Mouse (Mus musculus) hindbrain, embryonic 15.5 days (tissue): Measurements from ENCODE around the gene Mrgprd. TPM values are rescaled to one million over a fixed set of nuclear protein-coding genes. Genes with fewer than 3 reads are reported as not detected.

Experiments used
- ATAC-seq: fragments of 200-750 bp; cut with Nextera tagmentation; 2 replicates; pipeline ENCODE4 v1.8.0; 2017; ENCODE audit warnings: low read depth, moderate number of reproducible peaks, moderate TSS enrichment; ENCODE audit not compliant: low FRiP score
- H3K27ac ChIP-seq: fragments of 300-500 bp; sonication (generic); replicated peaks from 2 replicates; pipeline ENCODE4 v1.5.1; 2015; ENCODE audit warnings: mild to moderate bottlenecking, inconsistent platforms
- H3K27me3 ChIP-seq: fragments of 300-500 bp; sonication (generic); 2 replicates; pipeline ENCODE4 v1.6.1; 2015; ENCODE audit warnings: control low read depth, inconsistent platforms
- H3K36me3 ChIP-seq: fragments of 300-500 bp; sonication (generic); 2 replicates; pipeline ENCODE4 v1.6.1; 2015; ENCODE audit warnings: control low read depth, inconsistent platforms
- H3K4me1 ChIP-seq: fragments of 300-500 bp; sonication (generic); replicated peaks from 2 replicates; pipeline ENCODE4 v1.6.1; 2015; ENCODE audit warnings: control low read depth, inconsistent platforms
- H3K4me2 ChIP-seq: fragments of 300-500 bp; sonication (generic); 2 replicates; pipeline ENCODE4 v1.6.1; 2015; ENCODE audit warnings: moderate library complexity, mild to moderate bottlenecking, inconsistent platforms
- H3K4me3 ChIP-seq: fragments of 300-500 bp; sonication (generic); 2 replicates; pipeline ENCODE4 v1.5.1; 2015; ENCODE audit warnings: mild to moderate bottlenecking, inconsistent platforms
- H3K9ac ChIP-seq: fragments of 300-500 bp; sonication (generic); 2 replicates; pipeline ENCODE4 v1.6.1; 2015; ENCODE audit warnings: inconsistent platforms
- H3K9me3 ChIP-seq: fragments of 300-500 bp; sonication (generic); 2 replicates; pipeline ENCODE4 v1.6.1; 2016; ENCODE audit warnings: control low read depth, inconsistent platforms
- WGBS: fragments of 180-500 bp; shearing (Covaris S2); methylation state at CpG from one replicate; pipeline ENCODE4 v1.1.7; 2015; 5-methylcytosine and 5-hydroxymethylcytosine counted together
- polyA plus RNA-seq: library from polyadenylated mRNA; unstranded; fragments of >200 nt; fragmentation: Nextera tagmentation; extraction: Ambion mirVana; gene quantifications from 2 replicates; pipeline ENCODE4 v1.2.1, GENCODE M21; 2015

Gene Mrgprd
- polyA plus RNA-seq, 1 experiment from 2014 or later, result not detected

GRCm38 (mm10) chr7:145308061-145308675 lies 6.5 kb upstream of the Mrgprd start:
- Histone ChIP-seq H3K4me3 (no peak overlapping the region), H3K4me2 (no peak overlapping the region), H3K36me3 (no peaks in the 10 kb centered on the region), H3K9ac (no peak overlapping the region), H3K9me3 (no peaks in the 10 kb centered on the region), H3K27me3 (no peaks in the 10 kb centered on the region), H3K4me1 (no peaks in the 10 kb centered on the region), H3K27ac (no peak overlapping the region)
- no peak for ATAC-seq
- WGBS, result 78% methylated on average over 30 of the region's 30 CpGs

- Histone ChIP-seq H3K4me3 (no peak overlapping the region), H3K27me3 (no peaks in the 10 kb centered on the region), H3K36me3 (no peaks in the 10 kb centered on the region), H3K27ac (no peak overlapping the region), H3K4me1 (no peaks in the 10 kb centered on the region), H3K9me3 (no peaks in the 10 kb centered on the region), H3K4me2 (no peak overlapping the region), H3K9ac (no peak overlapping the region)
- WGBS, result 81% methylated on average over 4 of the region's 4 CpGs
- no peak for ATAC-seq
Measured at GRCm38 (mm10) chr7:145308866-145309265, 5.8 kb upstream of the Mrgprd start.

GRCm38 (mm10) chr7:145309877-145310276 lies 4.8 kb upstream of the Mrgprd start:
- WGBS, result 89% methylated on average over 1 of the region's 1 CpGs
- Histone ChIP-seq H3K36me3 (no peaks in the 10 kb centered on the region), H3K27ac (no peak overlapping the region), H3K4me2 (no peak overlapping the region), H3K27me3 (no peaks in the 10 kb centered on the region), H3K9me3 (no peaks in the 10 kb centered on the region), H3K4me3 (no peak overlapping the region), H3K9ac (no peak overlapping the region), H3K4me1 (no peaks in the 10 kb centered on the region)
- ATAC-seq, result no peak

- WGBS, result 73% methylated on average over 5 of the region's 5 CpGs
- no peak overlapping the region for H3K27ac ChIP-seq
- no peak overlapping the region for H3K9ac ChIP-seq
- H3K36me3 ChIP-seq, result no peaks in the 10 kb centered on the region
- no peaks in the 10 kb centered on the region for H3K9me3 ChIP-seq
- no peaks in the 10 kb centered on the region for H3K4me1 ChIP-seq
- no peak for ATAC-seq
- no peak overlapping the region for H3K4me3 ChIP-seq
- no peak overlapping the region for H3K4me2 ChIP-seq
- H3K27me3 ChIP-seq, result no peaks in the 10 kb centered on the region
Measured at GRCm38 (mm10) chr7:145310526-145310925, 4.1 kb upstream of the Mrgprd start.

- Histone ChIP-seq H3K4me2 (no peak overlapping the region), H3K36me3 (no peaks in the 10 kb centered on the region), H3K27me3 (no peaks in the 10 kb centered on the region), H3K9me3 (no peaks in the 10 kb centered on the region), H3K4me1 (no peaks in the 10 kb centered on the region), H3K9ac (no peak overlapping the region), H3K27ac (no peak overlapping the region), H3K4me3 (no peak overlapping the region)
- ATAC-seq, result no peak
- 82% methylated on average over 3 of the region's 3 CpGs for WGBS
Measured at GRCm38 (mm10) chr7:145312137-145312536, 2.5 kb upstream of the Mrgprd start.

GRCm38 (mm10) chr7:145317522-145317921 lies 2.9 kb downstream of the Mrgprd start:
- no peaks in the 10 kb centered on the region for H3K4me1 ChIP-seq
- H3K9ac ChIP-seq, result no peak overlapping the region
- ATAC-seq, result no peak
- H3K9me3 ChIP-seq, result no peaks in the 10 kb centered on the region
- 78% methylated on average over 4 of the region's 4 CpGs for WGBS
- H3K27ac ChIP-seq, result no peak overlapping the region
- H3K4me3 ChIP-seq, result no peak overlapping the region
- no peaks in the 10 kb centered on the region for H3K27me3 ChIP-seq
- H3K36me3 ChIP-seq, result no peaks in the 10 kb centered on the region
- no peak overlapping the region for H3K4me2 ChIP-seq

GRCm38 (mm10) chr7:145319481-145319880 lies 4.8 kb downstream of the Mrgprd start:
- no peak for ATAC-seq
- WGBS, result 67% methylated on average over 3 of the region's 3 CpGs

GRCm38 (mm10) chr7:145323607-145324006 lies 9.0 kb downstream of the Mrgprd start:
- Histone ChIP-seq H3K9me3 (no peaks in the 10 kb centered on the region), H3K4me2 (no peak overlapping the region), H3K4me3 (no peak overlapping the region), H3K9ac (no peak overlapping the region), H3K27me3 (no peaks in the 10 kb centered on the region), H3K27ac (no peak overlapping the region), H3K4me1 (no peaks in the 10 kb centered on the region), H3K36me3 (no peaks in the 10 kb centered on the region)
- ATAC-seq, result no peak
- WGBS, result 30% methylated on average over 4 of the region's 4 CpGs

More at GRCm38 (mm10) chr7:145319481-145319880, 4.8 kb downstream of the Mrgprd start:
- Histone ChIP-seq H3K4me2 (no peak overlapping the region), H3K9ac (no peak overlapping the region), H3K4me1 (no peaks in the 10 kb centered on the region), H3K27ac (no peak overlapping the region), H3K27me3 (no peaks in the 10 kb centered on the region), H3K36me3 (no peaks in the 10 kb centered on the region), H3K4me3 (no peak overlapping the region), H3K9me3 (no peaks in the 10 kb centered on the region)

- H3K9ac ChIP-seq, result no peak overlapping the region
- H3K27ac ChIP-seq, result no peak overlapping the region
- H3K4me2 ChIP-seq, result no peak overlapping the region
- H3K4me3 ChIP-seq, result no peak overlapping the region
- no peaks in the 10 kb centered on the region for H3K36me3 ChIP-seq
- no peaks in the 10 kb centered on the region for H3K27me3 ChIP-seq
- ATAC-seq, result no peak
- no peaks in the 10 kb centered on the region for H3K9me3 ChIP-seq
- WGBS, result 66% methylated on average over 2 of the region's 2 CpGs
- H3K4me1 ChIP-seq, result no peaks in the 10 kb centered on the region
Measured at GRCm38 (mm10) chr7:145325697-145326096, 11.1 kb downstream of the Mrgprd start.

- Histone ChIP-seq H3K36me3 (no peaks in the 10 kb centered on the region), H3K4me3 (no peak overlapping the region), H3K27me3 (no peaks in the 10 kb centered on the region), H3K4me2 (no peak overlapping the region), H3K27ac (no peak overlapping the region), H3K4me1 (no peaks in the 10 kb centered on the region), H3K9me3 (no peaks in the 10 kb centered on the region), H3K9ac (no peak overlapping the region)
- ATAC-seq, result no peak
- 79% methylated on average over 2 of the region's 2 CpGs for WGBS
Measured at GRCm38 (mm10) chr7:145329982-145330381, 15.3 kb downstream of the Mrgprd start.

- WGBS, result 87% methylated on average over 2 of the region's 2 CpGs
- Histone ChIP-seq H3K9ac (no peak overlapping the region), H3K36me3 (no peaks in the 10 kb centered on the region), H3K9me3 (no peaks in the 10 kb centered on the region), H3K27ac (no peak overlapping the region), H3K4me3 (no peak overlapping the region), H3K27me3 (no peaks in the 10 kb centered on the region), H3K4me1 (no peaks in the 10 kb centered on the region), H3K4me2 (no peak overlapping the region)
- ATAC-seq, result no peak
Measured at GRCm38 (mm10) chr7:145330641-145331040, 16.0 kb downstream of the Mrgprd start.

GRCm38 (mm10) chr7:145332376-145333041 lies 17.9 kb downstream of the Mrgprd start:
- H3K36me3 ChIP-seq, result no peaks in the 10 kb centered on the region

GRCm38 (mm10) chr7:145333936-145334335 lies 19.3 kb downstream of the Mrgprd start:
- Histone ChIP-seq H3K27me3 (no peaks in the 10 kb centered on the region), H3K27ac (no peak overlapping the region), H3K4me1 (no peaks in the 10 kb centered on the region), H3K9ac (no peak overlapping the region), H3K36me3 (no peaks in the 10 kb centered on the region), H3K9me3 (no peaks in the 10 kb centered on the region), H3K4me3 (no peak overlapping the region), H3K4me2 (no peak overlapping the region)
- 88% methylated on average over 6 of the region's 6 CpGs for WGBS
- ATAC-seq, result no peak

More at GRCm38 (mm10) chr7:145332376-145333041, 17.9 kb downstream of the Mrgprd start:
- Histone ChIP-seq H3K9me3 (no peaks in the 10 kb centered on the region), H3K4me1 (no peaks in the 10 kb centered on the region), H3K27ac (no peak overlapping the region), H3K4me3 (no peak overlapping the region), H3K9ac (no peak overlapping the region), H3K27me3 (no peaks in the 10 kb centered on the region), H3K4me2 (no peak overlapping the region)
- WGBS, result 71% methylated on average over 1 of the region's 1 CpGs
- no peak for ATAC-seq
